8 mouse cellular contexts compared by ENCODE assay signal in genomic region chr9:48266286-48267027, GRCm38 (mm10).
A peak's percentile ranks its signal among the peaks of the same experiment; 100 is the strongest.
DNase-seq lines count a peak whose midpoint lies in the region; ATAC-seq and TF ChIP-seq lines count a peak whose summit lies in the region.

No protein-coding gene starts in this region.

- peak overlapping the region; percentile 96 for H3K4me2 ChIP-seq in heart, embryonic 11.5 days
- peak overlapping the region; percentile 97 for H3K4me2 ChIP-seq in kidney, embryonic 15.5 days
- peak overlapping the region; percentile 92 for H3K4me2 ChIP-seq in midbrain, postnatal 0 days (ENCODE audit: low read depth, low read length, poor library complexity, severe bottlenecking)

- TF ChIP-seq CTCF in midbrain, postnatal 0 days (IDR thresholded peaks at IDR 0.05) = peak; percentile 92

- no peaks in the 10 kb centered on the region for H3K4me1 ChIP-seq in brown adipose tissue, adult 24 weeks (ENCODE audit: control insufficient read depth, insufficient read depth, insufficient read length, low read length)
- H3K4me1 ChIP-seq in erythroblast, embryonic 14.5 days (ENCODE audit: control insufficient read depth) = peaks cover 10% of the 10 kb centered on the region
- H3K4me1 ChIP-seq in heart, embryonic 11.5 days (ENCODE audit: control insufficient read depth, insufficient read depth, low read length) = no peaks in the 10 kb centered on the region
- H3K4me1 ChIP-seq in kidney, embryonic 15.5 days = peaks cover 9% of the 10 kb centered on the region; the same call in 1 of the 2 replicates
- H3K4me1 ChIP-seq in midbrain, postnatal 0 days (ENCODE audit: insufficient read depth, low read length) = no peaks in the 10 kb centered on the region

- peak overlapping the region; percentile 57 for H3K4me3 ChIP-seq in brown adipose tissue, adult 24 weeks (ENCODE audit: insufficient read depth, low read depth, low read length)
- peak overlapping the region; percentile 62 for H3K4me3 ChIP-seq in erythroblast, embryonic 14.5 days (replicated peaks)
- H3K4me3 ChIP-seq in heart, embryonic 11.5 days (ENCODE audit: low read depth, low read length) = peak overlapping the region; percentile 54
- H3K4me3 ChIP-seq in kidney, embryonic 15.5 days (replicated peaks) = peak overlapping the region; percentile 56
- H3K4me3 ChIP-seq in midbrain, postnatal 0 days (ENCODE audit: low read depth, low read length) = peak overlapping the region; percentile 45

- no peaks in the 10 kb centered on the region for H3K9me3 ChIP-seq in erythroblast, embryonic 14.5 days (ENCODE audit: control insufficient read depth, low read length)
- H3K9me3 ChIP-seq in heart, embryonic 11.5 days (replicated peaks; ENCODE audit: control insufficient read depth, low read length) = no peaks in the 10 kb centered on the region
- no peaks in the 10 kb centered on the region for H3K9me3 ChIP-seq in kidney, embryonic 15.5 days (replicated peaks)
- H3K9me3 ChIP-seq in midbrain, postnatal 0 days (ENCODE audit: low read length) = no peaks in the 10 kb centered on the region

- WGBS in heart, embryonic 11.5 days (ENCODE audit: insufficient replicate concordance) = 10% methylated on average over 21 of the region's 21 CpGs
- 12% methylated on average over 21 of the region's 21 CpGs for WGBS in kidney, embryonic 15.5 days
- 12% methylated on average over 21 of the region's 21 CpGs for WGBS in midbrain, postnatal 0 days

- peak; percentile 69; the same call in 1 of the 2 replicates for ATAC-seq in heart, embryonic 11.5 days (replicated peaks; ENCODE audit: insufficient number of reproducible peaks, low FRiP score, low TSS enrichment)
- peak; percentile 95 for ATAC-seq in kidney, embryonic 15.5 days (replicated peaks; ENCODE audit: low FRiP score)
- peak; percentile 92 for ATAC-seq in midbrain, postnatal 0 days (ENCODE audit: low FRiP score)

- peaks cover 8% of the 10 kb centered on the region; the same call in 1 of the 2 replicates for H3K27me3 ChIP-seq in erythroblast, embryonic 14.5 days (ENCODE audit: control insufficient read depth)
- no peaks in the 10 kb centered on the region for H3K27me3 ChIP-seq in heart, embryonic 11.5 days (ENCODE audit: control insufficient read depth, insufficient read depth, low read length)
- no peaks in the 10 kb centered on the region for H3K27me3 ChIP-seq in kidney, embryonic 15.5 days
- H3K27me3 ChIP-seq in midbrain, postnatal 0 days (ENCODE audit: insufficient read depth, low read length) = no peaks in the 10 kb centered on the region

- H3K36me3 ChIP-seq in erythroblast, embryonic 14.5 days (ENCODE audit: control insufficient read depth) = no peaks in the 10 kb centered on the region
- H3K36me3 ChIP-seq in heart, embryonic 11.5 days (ENCODE audit: control insufficient read depth, insufficient read depth, low read length) = no peaks in the 10 kb centered on the region
- no peaks in the 10 kb centered on the region for H3K36me3 ChIP-seq in kidney, embryonic 15.5 days
- H3K36me3 ChIP-seq in midbrain, postnatal 0 days (ENCODE audit: insufficient read depth, low read length) = no peaks in the 10 kb centered on the region

- H3K9ac ChIP-seq in heart, embryonic 11.5 days (ENCODE audit: low read depth, low read length) = peak overlapping the region; percentile 64
- H3K9ac ChIP-seq in kidney, embryonic 15.5 days = peak overlapping the region; percentile 48; the same call in 1 of the 2 replicates
- peak overlapping the region; percentile 51 for H3K9ac ChIP-seq in midbrain, postnatal 0 days (replicated peaks; ENCODE audit: low read length, poor library complexity, severe bottlenecking)

- DNase-seq in A20 (ENCODE audit: low read depth, low spot score) (peak; percentile 58), liver (peak; percentile 78)
- peak; percentile 84 for DNase-seq in midbrain, postnatal 0 days (ENCODE audit: low spot score)
- peak; percentile 65 to 72 for DNase-seq in spleen, postnatal 14 days (ENCODE audit: low spot score in 2 of 2)

- H3K27ac ChIP-seq in brown adipose tissue, adult 24 weeks (replicated peaks; ENCODE audit: low read depth, low read length) = no peak overlapping the region
- no peak overlapping the region for H3K27ac ChIP-seq in heart, embryonic 11.5 days (ENCODE audit: low read depth, low read length)
- H3K27ac ChIP-seq in kidney, embryonic 15.5 days = no peak overlapping the region; the same call in 1 of the 2 replicates
- H3K27ac ChIP-seq in midbrain, postnatal 0 days (ENCODE audit: low read depth, low read length) = no peak overlapping the region
